Mouse (Mus musculus): ENCODE measurements at regions not wholly inside any gene's neighbourhood (a gene's known extent, or its start where the extent isn't known, plus 50 kb on each side); places are given as distances from the start of the nearest gene placed in this dataset.

DNA sequence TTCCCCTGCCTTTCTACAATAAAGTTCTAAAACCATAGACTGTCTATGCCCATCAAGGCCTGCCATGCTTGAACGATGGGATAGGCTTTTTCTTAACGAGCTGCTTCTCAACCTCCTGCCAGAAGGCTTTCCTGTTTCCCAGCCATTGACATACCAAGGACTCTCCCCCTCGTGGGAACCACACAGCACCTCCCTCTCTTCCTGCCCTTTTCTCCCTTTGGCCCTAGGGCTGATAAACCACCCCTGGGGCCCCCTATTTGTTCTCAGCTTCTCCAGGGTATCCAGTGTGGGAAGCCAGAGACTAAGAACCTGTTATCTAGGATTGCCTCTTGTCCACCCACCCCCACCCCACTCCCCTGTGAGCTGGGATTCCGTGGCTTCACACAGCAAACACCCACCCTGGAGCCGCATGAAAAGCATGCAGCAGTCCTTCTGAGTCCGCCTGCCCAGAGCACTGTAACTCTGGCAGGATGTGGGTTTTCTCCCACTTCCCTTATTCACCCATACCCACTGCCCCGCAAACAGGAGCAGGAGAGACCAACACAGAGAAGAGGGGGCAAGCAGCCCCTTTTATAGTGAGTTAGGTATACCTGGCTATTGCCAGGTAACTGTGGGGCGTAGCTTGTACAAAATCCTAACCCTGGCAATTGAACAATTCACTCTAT lies 351.5 kb downstream of the Slc6a15 start:
- 0 out of 2 replicates have a peak, but pooled peaks have one; percentile 16 for ATAC-seq (ENCODE audit: low FRiP score, low read depth)
- no peak overlapping the region for H3K27ac ChIP-seq (replicated peaks)
- H3K9ac ChIP-seq (replicated peaks): no peak overlapping the region
- no peaks in the 10 kb centered on the region for H3K9me3 ChIP-seq
- H3K4me3 ChIP-seq: no peak overlapping the region
- no peaks in the 10 kb centered on the region for H3K4me1 ChIP-seq
- H3K27me3 ChIP-seq: no peaks in the 10 kb centered on the region
- H3K4me2 ChIP-seq (replicated peaks): no peak overlapping the region
- no peaks in the 10 kb centered on the region for H3K36me3 ChIP-seq
- 75% methylated on average over 8 of the region's 8 CpGs for WGBS

DNA sequence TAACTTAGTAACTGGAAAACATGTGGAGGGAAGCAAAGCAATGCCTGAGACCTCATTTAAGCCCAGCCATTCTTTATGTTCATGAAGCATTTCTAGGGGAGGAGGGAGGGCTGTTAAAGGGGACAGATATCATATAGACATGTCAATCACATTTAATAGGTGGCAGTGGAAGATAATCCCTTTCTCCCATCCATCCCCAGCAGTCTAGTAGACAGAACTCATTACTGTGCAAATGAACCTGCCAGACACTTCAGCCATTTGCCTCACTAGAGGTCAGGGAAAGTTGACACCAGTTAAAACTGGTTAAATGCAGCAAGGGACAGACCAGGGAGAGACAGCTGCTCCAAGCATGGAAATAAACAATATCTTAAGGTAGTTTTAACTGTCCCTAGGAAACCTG lies 359.1 kb downstream of the Slc6a15 start:
- Histone ChIP-seq H3K9me3 (no peaks in the 10 kb centered on the region), H3K9ac (replicated peaks) (no peak overlapping the region), H3K27me3 (no peaks in the 10 kb centered on the region), H3K4me2 (replicated peaks) (no peak overlapping the region), H3K27ac (replicated peaks) (no peak overlapping the region), H3K4me1 (0 out of 2 replicates have a peak, but pooled peaks cover 4% of the 10 kb centered on the region), H3K36me3 (no peaks in the 10 kb centered on the region), H3K4me3 (no peak overlapping the region)
- peak; percentile 96 for ATAC-seq (ENCODE audit: low FRiP score, low read depth)

DNA sequence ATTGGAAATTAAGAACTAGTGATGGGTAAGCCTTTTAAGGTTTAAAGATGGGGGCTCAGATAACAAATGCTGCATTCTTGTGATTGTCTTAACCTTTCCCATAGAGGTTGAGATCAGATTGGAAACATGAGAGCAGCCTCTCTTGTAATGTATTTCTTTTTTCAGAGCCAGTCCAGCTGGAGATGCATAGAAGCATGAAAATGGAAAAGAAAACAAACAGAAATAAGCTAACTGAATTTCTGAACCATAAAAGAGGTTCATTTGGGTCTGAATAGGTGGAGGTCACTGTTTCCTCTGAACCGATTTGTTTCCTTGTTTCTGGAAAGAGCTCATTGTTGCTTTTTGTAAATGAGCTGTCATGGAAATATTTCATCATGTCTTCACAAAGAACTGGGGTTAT lies 363.9 kb downstream of the Slc6a15 start:
- Histone ChIP-seq H3K9me3 (no peaks in the 10 kb centered on the region), H3K9ac (replicated peaks) (no peak overlapping the region), H3K27me3 (no peaks in the 10 kb centered on the region), H3K27ac (replicated peaks) (no peak overlapping the region), H3K4me1 (0 out of 2 replicates have a peak, but pooled peaks cover 3% of the 10 kb centered on the region), H3K4me2 (replicated peaks) (no peak overlapping the region), H3K4me3 (no peak overlapping the region), H3K36me3 (no peaks in the 10 kb centered on the region)
- 30% methylated on average over 1 of the region's 1 CpGs for WGBS
- ATAC-seq (ENCODE audit: low FRiP score, low read depth): no peak

DNA sequence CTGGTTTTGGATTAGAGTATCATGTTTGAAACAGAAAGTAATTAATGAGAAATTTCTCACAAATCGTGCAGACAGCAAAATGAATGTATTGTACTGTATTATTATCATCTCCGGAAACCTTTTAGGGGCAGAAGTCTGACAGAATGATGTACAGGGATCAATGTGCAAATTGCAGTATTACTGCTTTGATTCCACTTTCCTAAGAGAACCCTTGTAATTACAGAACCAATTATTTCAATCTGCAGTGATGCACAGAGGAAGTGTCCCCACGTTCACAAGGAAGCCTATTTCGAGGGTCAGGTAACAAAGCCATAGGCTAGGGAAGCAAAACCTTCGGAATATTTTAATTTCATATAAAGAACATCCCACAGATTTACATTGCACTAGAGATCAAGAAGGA lies 364.4 kb downstream of the Slc6a15 start:
- no peaks in the 10 kb centered on the region for H3K36me3 ChIP-seq
- no peak overlapping the region for H3K9ac ChIP-seq (replicated peaks)
- H3K27me3 ChIP-seq: no peaks in the 10 kb centered on the region
- 65% methylated on average over 5 of the region's 5 CpGs for WGBS
- H3K27ac ChIP-seq (replicated peaks): no peak overlapping the region; the same call in 1 of the 2 replicates
- no peak overlapping the region for H3K4me2 ChIP-seq (replicated peaks)
- ATAC-seq (ENCODE audit: low FRiP score, low read depth): no peak
- no peaks in the 10 kb centered on the region for H3K4me1 ChIP-seq
- no peaks in the 10 kb centered on the region for H3K9me3 ChIP-seq
- no peak overlapping the region for H3K4me3 ChIP-seq

DNA sequence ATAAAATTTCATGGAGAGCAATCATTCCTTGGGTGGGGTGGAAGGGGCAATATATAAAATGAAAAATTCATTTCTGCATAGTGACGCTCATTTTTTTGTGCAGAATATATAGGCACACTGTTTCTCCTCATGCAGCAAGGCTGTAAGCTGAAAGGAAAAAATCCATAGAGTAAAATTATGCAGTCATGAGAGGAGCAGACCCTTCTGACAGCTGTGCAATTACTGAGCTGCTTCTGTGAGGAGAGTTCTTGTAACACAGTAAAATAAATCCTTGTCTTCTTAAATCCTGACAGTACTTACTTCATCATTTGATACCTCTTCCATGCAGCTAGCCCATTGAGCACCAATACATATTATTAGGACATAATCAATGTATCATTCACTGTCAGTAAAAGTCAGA lies 362.7 kb upstream of the Gm21293 start:
- no peak for ATAC-seq (ENCODE audit: low FRiP score, low read depth)
- Histone ChIP-seq H3K9me3 (no peaks in the 10 kb centered on the region), H3K36me3 (no peaks in the 10 kb centered on the region), H3K4me1 (no peaks in the 10 kb centered on the region), H3K4me2 (replicated peaks) (no peak overlapping the region), H3K27ac (replicated peaks) (no peak overlapping the region), H3K27me3 (no peaks in the 10 kb centered on the region), H3K9ac (replicated peaks) (no peak overlapping the region), H3K4me3 (no peak overlapping the region)
- WGBS: 76% methylated on average over 1 of the region's 1 CpGs

DNA sequence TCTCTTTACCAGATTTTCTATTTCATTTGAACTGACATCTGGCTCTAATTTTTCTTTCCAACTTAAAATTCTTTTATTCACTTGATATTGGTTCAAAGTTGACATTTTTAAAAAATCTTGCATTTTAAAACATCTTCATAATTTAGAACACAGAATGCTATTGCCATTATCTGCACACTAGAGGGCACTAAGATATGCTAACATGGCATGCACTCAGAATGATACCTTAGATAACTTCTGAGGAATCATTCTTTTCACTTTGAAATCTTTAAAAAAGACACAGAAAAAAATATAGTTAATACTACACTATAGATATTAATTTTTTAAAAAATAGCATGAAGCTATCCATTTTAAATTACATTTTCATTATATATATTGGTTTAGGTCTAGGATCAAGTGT lies 357.9 kb upstream of the Gm21293 start:
- no peak overlapping the region for H3K27ac ChIP-seq (replicated peaks)
- no peak overlapping the region for H3K9ac ChIP-seq (replicated peaks)
- H3K4me1 ChIP-seq: no peaks in the 10 kb centered on the region
- H3K9me3 ChIP-seq: no peaks in the 10 kb centered on the region
- no peak for ATAC-seq (ENCODE audit: low FRiP score, low read depth)
- no peaks in the 10 kb centered on the region for H3K27me3 ChIP-seq
- H3K4me2 ChIP-seq (replicated peaks): no peak overlapping the region
- H3K36me3 ChIP-seq: no peaks in the 10 kb centered on the region
- no peak overlapping the region for H3K4me3 ChIP-seq

DNA sequence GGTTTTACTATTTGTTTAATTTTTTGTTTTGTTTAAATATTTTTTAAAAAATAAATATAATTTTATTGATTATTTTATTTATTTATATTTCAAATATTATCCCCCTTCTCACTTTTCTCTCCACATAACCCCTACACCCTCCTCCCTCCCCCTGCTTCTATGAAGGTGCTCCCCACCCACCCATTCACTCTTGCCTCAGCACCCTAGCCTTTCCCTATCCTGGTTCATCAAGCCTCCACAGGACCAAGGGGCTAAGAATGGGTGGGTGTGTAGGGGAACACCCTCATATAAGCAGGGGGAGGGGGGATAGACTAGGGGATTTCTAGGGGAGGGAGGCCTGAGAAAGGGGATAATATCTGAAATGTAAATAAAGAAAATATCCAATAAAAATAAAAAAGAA lies 313.7 kb upstream of the Gm21293 start:
- Histone ChIP-seq H3K27me3 (no peaks in the 10 kb centered on the region), H3K4me2 (replicated peaks) (no peak overlapping the region), H3K9ac (replicated peaks) (no peak overlapping the region), H3K4me3 (no peak overlapping the region), H3K36me3 (no peaks in the 10 kb centered on the region), H3K9me3 (no peaks in the 10 kb centered on the region), H3K4me1 (no peaks in the 10 kb centered on the region), H3K27ac (replicated peaks) (no peak overlapping the region)
- no peak for ATAC-seq (ENCODE audit: low FRiP score, low read depth)

DNA sequence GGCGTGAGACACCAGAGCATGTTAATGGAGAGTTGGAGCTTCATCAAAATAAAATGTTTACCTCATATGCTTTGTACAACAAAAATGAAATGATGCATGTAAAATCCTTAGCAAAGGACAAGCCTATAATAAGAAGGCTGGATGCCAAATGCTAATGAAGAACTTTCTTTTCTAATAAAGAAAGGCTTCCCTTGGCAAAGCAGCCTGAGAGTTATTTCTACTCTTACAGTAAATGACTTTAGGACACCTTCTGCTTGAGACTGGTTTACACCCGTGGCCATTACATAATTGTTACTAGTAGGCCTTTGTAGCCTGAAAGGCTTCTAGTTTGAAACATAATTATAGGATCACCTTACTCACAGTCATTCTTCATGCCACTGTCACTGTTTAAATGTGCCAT lies 310.7 kb upstream of the Gm21293 start:
- no peak overlapping the region for H3K27ac ChIP-seq (replicated peaks)
- no peaks in the 10 kb centered on the region for H3K36me3 ChIP-seq
- H3K4me2 ChIP-seq (replicated peaks): no peak overlapping the region
- ATAC-seq (ENCODE audit: low FRiP score, low read depth): no peak
- H3K9me3 ChIP-seq: no peaks in the 10 kb centered on the region
- H3K9ac ChIP-seq (replicated peaks): no peak overlapping the region
- no peak overlapping the region for H3K4me3 ChIP-seq
- no peaks in the 10 kb centered on the region for H3K4me1 ChIP-seq
- 81% methylated on average over 2 of the region's 2 CpGs for WGBS
- no peaks in the 10 kb centered on the region for H3K27me3 ChIP-seq

DNA sequence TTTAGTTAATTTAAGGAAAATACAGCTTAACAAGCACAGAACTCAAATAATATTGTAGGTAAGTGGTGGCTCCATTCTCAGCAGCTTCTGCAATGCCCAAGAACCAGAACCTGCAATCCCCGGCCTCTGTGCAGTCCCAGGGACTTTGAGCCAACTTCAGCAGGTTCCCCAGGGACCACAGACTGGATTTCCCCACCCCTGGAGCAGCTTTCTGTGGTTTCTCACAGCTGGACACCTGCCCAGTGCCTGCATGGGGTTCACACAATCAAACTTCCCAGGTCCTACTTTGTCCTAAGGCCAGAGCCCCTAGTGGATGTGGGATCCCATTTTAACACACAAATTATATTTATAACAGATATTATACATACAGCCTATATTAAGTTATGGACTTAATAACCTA lies 287.6 kb upstream of the Gm21293 start:
- 76% methylated on average over 1 of the region's 1 CpGs for WGBS
- H3K4me3 ChIP-seq: no peak overlapping the region
- no peaks in the 10 kb centered on the region for H3K4me1 ChIP-seq
- H3K9me3 ChIP-seq: no peaks in the 10 kb centered on the region
- H3K4me2 ChIP-seq (replicated peaks): no peak overlapping the region
- H3K36me3 ChIP-seq: no peaks in the 10 kb centered on the region
- no peak overlapping the region for H3K27ac ChIP-seq (replicated peaks)
- ATAC-seq (ENCODE audit: low FRiP score, low read depth): no peak
- no peak overlapping the region for H3K9ac ChIP-seq (replicated peaks)
- no peaks in the 10 kb centered on the region for H3K27me3 ChIP-seq

DNA sequence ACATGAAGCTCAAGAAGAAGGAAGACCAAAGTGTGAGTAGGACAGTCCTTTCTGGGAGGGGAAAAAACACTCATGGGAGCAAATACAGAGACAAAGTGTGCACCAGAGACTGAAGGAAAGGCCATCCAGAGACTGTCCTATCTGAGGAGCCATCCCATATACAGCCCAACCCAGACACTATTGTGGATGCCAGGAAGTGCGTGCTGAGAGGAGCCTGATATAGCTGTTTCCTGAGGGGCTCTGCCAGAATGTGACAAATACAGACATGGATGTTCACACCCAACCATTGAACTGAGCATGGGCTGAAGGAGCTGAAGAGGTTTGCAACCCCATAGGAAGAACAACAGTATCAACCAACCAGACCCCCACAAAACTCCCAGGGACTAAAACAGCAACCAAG lies 281.9 kb upstream of the Gm21293 start:
- Histone ChIP-seq H3K36me3 (no peaks in the 10 kb centered on the region), H3K27me3 (no peaks in the 10 kb centered on the region), H3K9ac (replicated peaks) (no peak overlapping the region), H3K4me3 (no peak overlapping the region), H3K4me1 (no peaks in the 10 kb centered on the region), H3K27ac (replicated peaks) (no peak overlapping the region), H3K4me2 (replicated peaks) (no peak overlapping the region), H3K9me3 (no peaks in the 10 kb centered on the region)
- 91% methylated on average over 1 of the region's 1 CpGs for WGBS
- ATAC-seq (ENCODE audit: low FRiP score, low read depth): no peak

DNA sequence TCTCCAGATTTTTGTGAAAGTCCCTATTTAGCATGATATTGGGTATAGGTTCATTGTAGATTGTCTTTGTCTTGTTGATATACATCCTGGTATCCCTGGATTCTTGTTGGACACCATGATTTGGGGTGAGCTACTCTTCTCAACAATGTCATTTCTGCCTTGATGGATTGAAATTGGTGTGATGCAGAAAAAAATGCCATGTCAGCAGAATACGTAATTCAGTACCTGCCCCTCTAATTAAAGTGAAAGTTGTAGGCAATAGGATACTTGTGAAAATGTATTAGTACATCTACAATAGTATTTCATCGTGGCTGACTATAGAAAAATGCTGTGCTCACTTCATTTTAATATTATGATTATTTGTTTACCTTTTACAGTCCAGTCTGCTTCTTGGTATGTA lies 280.7 kb upstream of the Gm21293 start:
- no peaks in the 10 kb centered on the region for H3K9me3 ChIP-seq
- no peak overlapping the region for H3K4me3 ChIP-seq
- H3K9ac ChIP-seq (replicated peaks): no peak overlapping the region
- WGBS: 92% methylated on average over 2 of the region's 2 CpGs
- H3K27ac ChIP-seq (replicated peaks): no peak overlapping the region
- H3K27me3 ChIP-seq: no peaks in the 10 kb centered on the region
- H3K36me3 ChIP-seq: no peaks in the 10 kb centered on the region
- no peak overlapping the region for H3K4me2 ChIP-seq (replicated peaks)
- no peak for ATAC-seq (ENCODE audit: low FRiP score, low read depth)
- no peaks in the 10 kb centered on the region for H3K4me1 ChIP-seq

DNA sequence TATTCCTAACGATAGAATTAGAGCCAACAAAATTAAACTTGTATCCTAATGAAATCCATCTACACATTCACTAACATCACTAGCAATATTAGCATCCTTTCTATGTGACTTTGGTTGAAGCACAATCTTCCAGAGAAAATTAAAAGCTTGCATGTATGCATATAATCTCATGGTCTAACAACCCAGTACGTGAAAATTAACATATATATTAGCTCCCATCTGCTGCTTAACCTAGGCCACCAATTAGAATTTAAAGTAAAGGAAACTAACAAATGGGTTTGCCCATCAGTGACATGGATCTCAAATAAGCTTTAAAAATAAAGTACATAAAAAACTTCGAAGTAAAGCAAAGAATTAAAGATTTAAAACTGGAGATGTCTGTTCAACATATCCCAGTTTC lies 278.9 kb upstream of the Gm21293 start:
- no peak overlapping the region for H3K9ac ChIP-seq (replicated peaks)
- WGBS: 76% methylated on average over 3 of the region's 3 CpGs
- no peaks in the 10 kb centered on the region for H3K4me1 ChIP-seq
- H3K4me3 ChIP-seq: no peak overlapping the region
- no peaks in the 10 kb centered on the region for H3K36me3 ChIP-seq
- ATAC-seq (ENCODE audit: low FRiP score, low read depth): peak; percentile 66; the same call in 1 of the 2 replicates
- no peak overlapping the region for H3K27ac ChIP-seq (replicated peaks)
- H3K9me3 ChIP-seq: no peaks in the 10 kb centered on the region
- no peak overlapping the region for H3K4me2 ChIP-seq (replicated peaks)
- H3K27me3 ChIP-seq: no peaks in the 10 kb centered on the region

DNA sequence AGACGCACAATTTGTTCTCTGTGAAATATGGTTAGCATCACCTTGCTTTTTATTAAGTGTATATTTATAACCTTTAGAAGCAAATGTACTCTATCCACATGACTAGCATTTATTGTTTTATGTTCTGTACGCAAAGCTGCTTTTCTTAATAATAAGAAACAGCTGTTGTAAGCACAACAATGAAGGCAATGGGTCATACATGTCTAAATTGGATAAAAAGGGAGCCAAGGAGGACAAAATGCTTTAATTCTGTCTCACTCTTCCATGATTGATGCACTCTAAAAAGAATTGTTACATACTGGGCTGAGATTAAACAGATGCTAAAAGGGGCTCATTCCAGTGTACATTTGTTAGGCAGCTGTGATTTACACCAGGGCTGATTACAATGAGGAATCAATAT lies 232.7 kb upstream of the Gm21293 start:
- no peak for ATAC-seq (ENCODE audit: low FRiP score, low read depth)
- no peak overlapping the region for H3K27ac ChIP-seq (replicated peaks)
- no peaks in the 10 kb centered on the region for H3K36me3 ChIP-seq
- no peak overlapping the region for H3K9ac ChIP-seq (replicated peaks)
- no peaks in the 10 kb centered on the region for H3K27me3 ChIP-seq
- H3K4me3 ChIP-seq: no peak overlapping the region
- 85% methylated on average over 2 of the region's 2 CpGs for WGBS
- H3K4me1 ChIP-seq: no peaks in the 10 kb centered on the region
- H3K4me2 ChIP-seq (replicated peaks): no peak overlapping the region
- H3K9me3 ChIP-seq: no peaks in the 10 kb centered on the region
